ENCODE assay signal across 16 mouse cellular contexts in the genomic region with DNA sequence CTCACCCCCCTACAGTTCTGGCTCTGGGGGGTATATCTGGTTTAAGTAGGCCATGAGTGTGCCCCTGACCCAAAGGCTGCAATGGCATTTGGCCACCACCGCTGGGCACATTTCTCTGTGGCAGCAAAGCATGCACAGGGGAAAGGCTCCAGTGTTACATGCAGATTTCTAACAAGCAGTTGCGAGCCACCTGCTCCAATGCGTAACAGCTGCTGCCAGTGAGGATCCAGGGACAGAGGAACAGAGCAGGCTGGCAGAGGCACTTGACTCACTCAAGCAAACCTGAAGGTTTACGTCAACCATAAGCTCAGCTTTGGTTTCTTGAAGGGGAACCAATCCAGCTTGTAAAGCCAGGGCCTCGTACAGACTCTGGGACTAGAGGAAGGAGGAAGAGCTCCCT. TPM values are rescaled to one million over a fixed set of nuclear protein-coding genes. Genes with fewer than 3 reads are reported as not detected.
DNase-seq lines count a peak whose midpoint lies in the region; ATAC-seq and TF ChIP-seq lines count a peak whose summit lies in the region.
"Had no signal": no experiment of that assay in that cellular context is flagged by ENCODE, and none has a peak within 500 bp of the region (broad histone marks: within the 10 kb centered on the region; RNA-seq: fewer than 3 reads in every experiment).

No protein-coding gene starts in this region.

- no peak overlapping the region for H3K4me2 ChIP-seq in myocyte (ENCODE audit: low read depth)
- H3K4me2 ChIP-seq in forebrain, embryonic 14.5 days (ENCODE audit: low read length), result no peak overlapping the region

- TF ChIP-seq CTCF in cortical plate, adult 2 months (IDR thresholded peaks at IDR 0.05; ENCODE audit: extremely low read depth, insufficient read depth, low read length), result no peak

- H3K9ac ChIP-seq in forebrain, embryonic 14.5 days (ENCODE audit: low read length), result no peak overlapping the region

- H3ac ChIP-seq in myocyte (ENCODE audit: control insufficient read depth, insufficient read length), result no peak overlapping the region

- H3K9me3 ChIP-seq in forebrain, embryonic 14.5 days (replicated peaks; ENCODE audit: control insufficient read depth, low read length), result no peaks in the 10 kb centered on the region
- H3K9me3 ChIP-seq: midbrain, embryonic 10.5 days had no signal

- no peaks in the 10 kb centered on the region for H3K79me2 ChIP-seq in myocyte (ENCODE audit: control insufficient read depth, insufficient read depth)

- H3K4me1 ChIP-seq in cortical plate, adult 2 months (ENCODE audit: control insufficient read depth, insufficient read depth, low read length), result no peaks in the 10 kb centered on the region
- no peaks in the 10 kb centered on the region for H3K4me1 ChIP-seq in forebrain, embryonic 14.5 days (ENCODE audit: control insufficient read depth, insufficient read depth, low read length)
- H3K4me1 ChIP-seq: midbrain, embryonic 10.5 days had no signal

- peak; percentile 41 to 43 for DNase-seq in left cerebral cortex, adult 18-20 months (ENCODE audit: low spot score in 2 of 2)
- DNase-seq in left cerebral cortex, postnatal 4 days, result no peak
- peak; percentile 83 for DNase-seq in brain, adult 2 months (ENCODE audit: low read depth, low spot score)
- no peak for DNase-seq in forebrain, embryonic 14.5 days (ENCODE audit: low spot score)
- no peak for DNase-seq in kidney, postnatal 4 days
- DNase-seq: adrenal gland, postnatal 36 days; kidney, adult 18-20 months; kidney, postnatal 14 days; lung, postnatal 36 days; thymus, postnatal 14 days had no signal

- peak overlapping the region; percentile 19; the same call in 1 of the 2 replicates for H3K27ac ChIP-seq in cortical plate, adult 2 months (ENCODE audit: insufficient read depth, low read length)
- no peak overlapping the region for H3K27ac ChIP-seq in forebrain, embryonic 14.5 days (ENCODE audit: low read depth, low read length)
- H3K27ac ChIP-seq: midbrain, embryonic 10.5 days had no signal

- peaks cover 31% of the 10 kb centered on the region for H3K36me3 ChIP-seq in myocyte (ENCODE audit: control insufficient read depth, insufficient read depth)
- H3K36me3 ChIP-seq in forebrain, embryonic 14.5 days (ENCODE audit: control insufficient read depth, insufficient read depth, low read length), result peaks cover 93% of the 10 kb centered on the region

- ATAC-seq in forebrain, embryonic 14.5 days, result no peak
- ATAC-seq: CD4-positive, CD25-positive, alpha-beta regulatory T cell, adult 4 months; hindbrain, embryonic 16.5 days had no signal

- WGBS in forebrain, embryonic 14.5 days, result 91% methylated on average over 5 of the region's 5 CpGs

- 0 out of 2 replicates have a peak, but pooled peaks have one; percentile 35 for TF ChIP-seq POLR2A in cortical plate, adult 2 months (IDR thresholded peaks at IDR 0.05; ENCODE audit: extremely low read depth, insufficient read depth, low read length)
- no peak for TF ChIP-seq POLR2A in myocyte (IDR thresholded peaks at IDR 0.05; ENCODE audit: insufficient read length, low read depth)

- H3K4me3 ChIP-seq in cortical plate, adult 2 months (ENCODE audit: insufficient read depth, low read length), result no peak overlapping the region
- no peak overlapping the region for H3K4me3 ChIP-seq in myocyte
- H3K4me3 ChIP-seq in forebrain, embryonic 14.5 days (ENCODE audit: low read depth, low read length), result no peak overlapping the region
- H3K4me3 ChIP-seq: midbrain, embryonic 10.5 days had no signal

- intact Hi-C loops in left cerebral cortex, postnatal 4 days (cut with DNase I), result no loop called here

- no peaks in the 10 kb centered on the region for H3K27me3 ChIP-seq in myocyte (ENCODE audit: control insufficient read depth, insufficient read depth, insufficient read length)
- H3K27me3 ChIP-seq in forebrain, embryonic 14.5 days (replicated peaks; ENCODE audit: control insufficient read depth, insufficient read depth, low read length), result no peaks in the 10 kb centered on the region

TF ChIP-seq in myocyte, 11 proteins besides CTCF, POLR2A, EP300 and RAD21:
- TF ChIP-seq CEBPB (IDR thresholded peaks at IDR 0.05; ENCODE audit: insufficient read depth, poor library complexity, severe bottlenecking), result no peak
- peak; percentile 27 to 93 (median 66) for TF ChIP-seq MYOG (IDR thresholded peaks at IDR 0.05; ENCODE audit: control insufficient read depth in 1 of 3, insufficient read depth in 1 of 3, insufficient read length in 2 of 3, low read depth in 2 of 3)
- TF ChIP-seq TCF3 (IDR thresholded peaks at IDR 0.05; ENCODE audit: insufficient read length, low read depth), result peak; percentile 66
- no peak for TF ChIP-seq USF1 (IDR thresholded peaks at IDR 0.05; ENCODE audit: low read depth)
- TF ChIP-seq MYOD1 (IDR thresholded peaks at IDR 0.05; ENCODE audit: control insufficient read depth in 1 of 3, insufficient read length in 2 of 3, low read depth in 2 of 3), result peak; percentile 45 to 94 (median 93)
- no peak for TF ChIP-seq MAX (IDR thresholded peaks at IDR 0.05; ENCODE audit: low read depth)

RNA-seq across cellular contexts. Expression of gene Arhgap1, which starts 25.2 kb away (rescaled TPM):
- total RNA-seq in left cerebral cortex, adult 18-20 months (2021), result 10 to 100 TPM; 67.0 to 67.9 TPM
- total RNA-seq in left cerebral cortex, postnatal 4 days (2021), result 10 to 100 TPM; 87.4 to 99.0 TPM
- polyA plus RNA-seq in cortical plate, adult 2 months (2012; rRNA removed), result 68.9 and 72.1 TPM in 2 replicates
- 52.7 TPM for polyA plus RNA-seq in myocyte (2012; fragmentation: generic; extraction: Trizol)
- 87.9 and 89.6 TPM in 2 replicates for polyA plus RNA-seq in forebrain, embryonic 14.5 days (2014; fragmentation: Nextera tagmentation; extraction: Ambion mirVana)

RNA-seq across cellular contexts. Expression of gene Zfp408, which starts 25.3 kb away (rescaled TPM):
- total RNA-seq in left cerebral cortex, adult 18-20 months (2021), result 10 to 100 TPM; 10.2 to 11.4 TPM
- total RNA-seq in left cerebral cortex, postnatal 4 days (2021), result 10 to 100 TPM; 24.2 to 26.2 TPM
- polyA plus RNA-seq in cortical plate, adult 2 months (2012; rRNA removed), result 13.5 and 13.8 TPM in 2 replicates
- polyA plus RNA-seq in myocyte (2012; fragmentation: generic; extraction: Trizol), result 11.8 TPM
- 5.2 and 7.5 TPM in 2 replicates for polyA plus RNA-seq in forebrain, embryonic 14.5 days (2014; fragmentation: Nextera tagmentation; extraction: Ambion mirVana)

RNA-seq across cellular contexts. Expression of gene Atg13, which starts 35.5 kb away (rescaled TPM):
- 10 to 100 TPM; 91.9 to 92.9 TPM for total RNA-seq in left cerebral cortex, adult 18-20 months (2021)
- total RNA-seq in left cerebral cortex, postnatal 4 days (2021), result 10 to 100 TPM; 40.1 to 40.9 TPM
- 124 and 132 TPM in 2 replicates for polyA plus RNA-seq in cortical plate, adult 2 months (2012; rRNA removed)
- polyA plus RNA-seq in myocyte (2012; fragmentation: generic; extraction: Trizol), result 29.7 TPM
- polyA plus RNA-seq in forebrain, embryonic 14.5 days (2014; fragmentation: Nextera tagmentation; extraction: Ambion mirVana), result 40.4 and 43.3 TPM in 2 replicates

RNA-seq across cellular contexts. Expression of gene Harbi1, which starts 35.8 kb away (rescaled TPM):
- 1 to 10 TPM; 6.6 to 7.8 TPM for total RNA-seq in left cerebral cortex, adult 18-20 months (2021)
- total RNA-seq in left cerebral cortex, postnatal 4 days (2021), result 1 to 10 TPM; 8.4 to 9.9 TPM
- polyA plus RNA-seq in cortical plate, adult 2 months (2012; rRNA removed), result 3.4 and 4.6 TPM in 2 replicates
- 5.1 TPM for polyA plus RNA-seq in myocyte (2012; fragmentation: generic; extraction: Trizol)
- 11.8 and 13.5 TPM in 2 replicates for polyA plus RNA-seq in forebrain, embryonic 14.5 days (2014; fragmentation: Nextera tagmentation; extraction: Ambion mirVana)

RNA-seq across cellular contexts. Expression of gene F2, which starts 38.7 kb away (rescaled TPM):
- under 1 TPM in 1 of 2 experiments, not detected in 1; 0.14 TPM for total RNA-seq in left cerebral cortex, adult 18-20 months (2021)
- under 1 TPM in 1 of 2 experiments, not detected in 1; 0.26 TPM for total RNA-seq in left cerebral cortex, postnatal 4 days (2021)
- polyA plus RNA-seq in cortical plate, adult 2 months (2012; rRNA removed), result 0.10 and 0.11 TPM in 2 replicates
- 6.2 TPM for polyA plus RNA-seq in myocyte (2012; fragmentation: generic; extraction: Trizol)
- polyA plus RNA-seq in forebrain, embryonic 14.5 days (2014; fragmentation: Nextera tagmentation; extraction: Ambion mirVana), result 0.11 and 0.14 TPM in 2 replicates
- polyA plus RNA-seq: embryonic facial prominence, embryonic 11.5 days had no signal

Comparison
In these comparisons a context has a peak if more than half of its experiments do, and no peak if none do; other contexts are left out.
1. DNase-seq: peak in left cerebral cortex, adult 18-20 months (2 of 2) and brain, adult 2 months (single experiment); none in left cerebral cortex, postnatal 4 days (single experiment), forebrain, embryonic 14.5 days (single experiment) and kidney, postnatal 4 days (0 of 2).